Mouse (Mus musculus): ENCODE results near the gene Klra1. TPM values are rescaled to one million over a fixed set of nuclear protein-coding genes. Genes with fewer than 3 reads are reported as not detected.
"Not testable (repeated sequence)": the region's sequence is repeated elsewhere in the genome, so short reads cannot be mapped to it uniquely, and the experiment has no call there.

Klra1 gene
- total RNA-seq (2021): not detected
- long read RNA-seq, experiment 1: 0 reads
- long read RNA-seq, experiment 2: 0 reads

- intact Hi-C loops (cut with DNase I): no loop called here
- DNase-seq (ENCODE audit: low spot score in 2 of 2): no peak
These were observed at the start of gene Klra1 for GRCm38 (mm10) chr6:130386750-130387149. Klra1 (minus strand) TSS chr6:130386874.

DNA sequence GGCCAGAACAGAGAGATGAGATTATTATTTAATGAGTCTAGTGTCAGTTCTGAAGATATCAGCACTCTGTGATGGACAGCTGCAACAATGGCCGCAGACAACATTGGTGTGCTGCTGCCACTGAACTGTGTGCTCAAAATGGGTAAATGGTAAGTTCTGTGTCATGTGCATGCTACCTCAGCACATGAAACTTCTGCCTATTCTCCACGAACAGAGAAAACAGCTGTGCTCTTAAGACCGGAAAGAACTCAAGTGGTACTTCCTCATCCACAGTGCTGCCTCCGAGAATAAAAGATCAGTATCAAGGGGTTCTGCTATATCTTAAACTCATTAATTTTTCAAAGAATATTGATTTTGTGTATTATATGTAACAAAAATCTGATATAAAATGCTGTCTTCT, 42.8 kb upstream of the Klra1 start:
- intact Hi-C loops (cut with DNase I): no loop called here
- DNase-seq (ENCODE audit: low spot score in 2 of 2): no peak

DNA sequence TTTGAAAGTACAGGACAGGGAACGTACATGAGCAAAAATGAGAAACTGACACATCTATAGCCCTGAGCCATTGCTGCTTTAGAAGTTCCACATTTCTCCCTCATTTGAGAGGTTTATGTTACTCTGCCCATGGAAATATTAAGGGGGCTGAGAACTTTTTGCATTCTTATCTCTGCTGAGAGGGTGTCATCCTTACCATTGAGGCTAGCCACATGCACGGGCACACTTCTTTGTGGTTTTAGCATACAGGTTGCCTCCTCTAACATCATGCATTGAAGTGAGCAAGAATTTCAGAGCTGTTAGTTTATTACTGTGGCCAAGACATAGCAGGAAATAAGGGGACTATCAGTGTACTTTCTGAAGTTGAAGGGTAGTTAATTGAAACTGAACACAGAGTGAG, 32.5 kb upstream of the Klra1 start:
- DNase-seq (ENCODE audit: low spot score in 2 of 2): no peak
- intact Hi-C loops (cut with DNase I): no loop called here

- no peak for DNase-seq (ENCODE audit: low spot score in 2 of 2)
- intact Hi-C loops (cut with DNase I): no loop called here
These were observed 18.2 kb upstream of the Klra1 start for GRCm38 (mm10) chr6:130404882-130405281.

GRCm38 (mm10) chr6:130385803-130386202, 871 bp downstream of the Klra1 start:
- intact Hi-C loops (cut with DNase I): no loop called here

DNA sequence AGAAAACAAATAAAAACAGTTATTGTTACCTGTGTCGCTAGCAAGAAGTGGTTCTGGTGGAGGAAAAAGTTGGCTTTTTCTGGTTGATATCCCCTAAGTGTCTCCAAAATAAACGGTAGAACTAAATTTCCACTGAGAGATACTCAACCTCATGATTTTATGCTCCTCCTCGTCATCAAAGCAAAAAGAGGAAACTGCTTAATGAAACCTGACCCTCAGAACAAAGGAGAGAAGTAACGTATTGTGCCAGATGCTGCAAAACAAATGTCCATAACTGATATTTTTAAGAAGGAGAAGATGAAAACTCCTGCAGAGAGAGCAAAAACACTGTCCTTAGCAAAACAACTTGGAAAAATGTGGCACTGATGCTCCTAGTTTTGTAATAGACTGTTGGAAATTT, 4.3 kb downstream of the Klra1 start:
- DNase-seq (ENCODE audit: low spot score in 2 of 2): no peak
- intact Hi-C loops (cut with DNase I): no loop called here

More at GRCm38 (mm10) chr6:130385803-130386202, 871 bp downstream of the Klra1 start:
- no peak for DNase-seq (ENCODE audit: low spot score in 2 of 2)

GRCm38 (mm10) chr6:130345381-130345780, 41.3 kb downstream of the Klra1 start:
- intact Hi-C loops (cut with DNase I); DNase-seq (ENCODE audit: low spot score in 2 of 2): not testable (repeated sequence)

- intact Hi-C loops (cut with DNase I): loop anchor here (5.0 kb wide), 1 partner anchor 145 kb away; no protein-coding TSS in a partner anchor
- DNase-seq (ENCODE audit: low spot score in 2 of 2): not testable (repeated sequence)
These were observed 44.7 kb downstream of the Klra1 start for GRCm38 (mm10) chr6:130341973-130342372.

DNA sequence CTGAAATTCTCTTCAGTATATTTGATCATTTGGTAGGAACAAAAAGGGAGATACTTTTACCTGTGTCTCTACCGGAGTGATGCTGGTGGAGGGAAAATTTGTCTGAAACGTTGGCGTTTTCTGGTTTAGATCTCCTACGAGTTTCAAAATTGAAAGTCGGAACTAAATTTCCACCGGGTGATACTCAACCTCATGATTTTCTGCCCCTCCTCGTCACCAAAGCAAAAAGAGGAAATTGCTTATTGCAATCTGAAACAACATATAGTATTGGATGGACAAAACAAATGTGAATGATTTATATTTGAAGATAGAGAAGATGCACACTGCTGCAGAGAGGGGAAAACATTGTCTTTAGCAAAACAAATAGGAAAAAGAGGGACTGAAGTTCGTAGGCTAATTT, 49.3 kb downstream of the Klra1 start, which contains the start of gene Klra3:
Gene Klra3 (minus strand): TSS at position 164 of the 400 bp plus-strand sequence.
- no peak for DNase-seq (ENCODE audit: low spot score in 2 of 2)
- intact Hi-C loops (cut with DNase I): no loop called here

Other genes with a start within 250 kb of the Klra1 start
- not detected for gene Klra9, start 193.8 kb downstream of the Klra1 start, total RNA-seq (2021)
- gene Klra7, start 153.6 kb downstream of the Klra1 start, total RNA-seq (2021): not detected
- not detected for gene Klra10, start 104.9 kb downstream of the Klra1 start, total RNA-seq (2021)
- not detected for gene Klra3, start 49.3 kb downstream of the Klra1 start, total RNA-seq (2021)